Mouse (Mus musculus): ENCODE measurements around the gene Rfx4.

DNA sequence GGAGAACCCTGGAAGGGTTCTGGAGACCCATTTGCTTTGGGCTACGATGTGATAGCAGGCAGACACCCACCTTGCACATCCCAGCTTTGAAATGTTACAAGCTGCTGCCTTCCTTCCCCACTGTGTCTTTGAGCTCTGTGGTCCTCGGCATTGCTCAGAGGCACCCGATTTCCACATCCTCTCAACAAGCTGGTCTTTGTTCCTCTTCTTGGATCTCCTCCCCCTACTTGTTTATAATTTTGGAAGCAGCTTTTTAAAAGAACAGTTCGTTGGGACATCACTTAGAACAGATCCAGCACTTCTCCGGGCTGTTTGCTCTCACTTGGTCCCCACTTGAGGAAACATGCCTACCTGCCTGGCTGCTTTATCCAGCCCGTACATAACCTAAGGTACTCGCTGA is 22.1 kb downstream of the Rfx4 start:
- TF ChIP-seq CTCF (IDR thresholded peaks at IDR 0.05) (no peak), EP300 (IDR thresholded peaks at IDR 0.05) (no peak)
